Mouse (Mus musculus) C2C12 (cell line): ENCODE data around the gene Nup155. TPM values are rescaled to one million over a fixed set of nuclear protein-coding genes. Genes with fewer than 3 reads are reported as not detected.

ENCODE experiments used
- H3K27me3 ChIP-seq: one replicate; pipeline ENCODE4 v1.6.1; 2011; ENCODE audit not compliant: control insufficient read depth, insufficient read depth, insufficient read length
- H3K36me3 ChIP-seq: one replicate; pipeline ENCODE4 v1.6.1; 2011; ENCODE audit not compliant: control insufficient read depth, insufficient read depth
- H3K4me3 ChIP-seq: one replicate; pipeline ENCODE4 v1.5.1; 2011; ENCODE audit warnings: mild to moderate bottlenecking, control low read depth; ENCODE audit not compliant: poor library complexity, insufficient read depth, severe bottlenecking
- H3K79me2 ChIP-seq: one replicate; pipeline ENCODE4 v1.6.1; 2011; ENCODE audit not compliant: control insufficient read depth, insufficient read depth
- H3K79me3 ChIP-seq: one replicate; pipeline ENCODE4 v1.6.1; 2011; ENCODE audit warnings: low read depth, control low read depth
- H3ac ChIP-seq: one replicate; pipeline ENCODE3; 2011; ENCODE audit warnings: low read depth; ENCODE audit not compliant: control insufficient read depth, insufficient read length
- CEBPB ChIP-seq: IDR thresholded peaks from one replicate; pipeline ENCODE4 v1.6.1; 2011; ENCODE audit warnings: low read depth, mild to moderate bottlenecking, control low read depth, moderate library complexity
- CTCF ChIP-seq: IDR thresholded peaks from one replicate; pipeline ENCODE4 v1.5.1; 2011; ENCODE audit not compliant: control insufficient read depth, insufficient read depth, insufficient read length
- FOSL1 ChIP-seq: IDR thresholded peaks from one replicate; pipeline ENCODE4 v1.8.0; 2011; ENCODE audit warnings: mild to moderate bottlenecking, low read length; ENCODE audit not compliant: poor library complexity, insufficient read depth, severe bottlenecking
- MAX ChIP-seq: IDR thresholded peaks from one replicate; pipeline ENCODE4 v1.6.1; 2011; ENCODE audit warnings: mild to moderate bottlenecking, control low read depth
- MYOD1 ChIP-seq: IDR thresholded peaks from one replicate; pipeline ENCODE4 v1.6.1; 2011; ENCODE audit warnings: low read depth; ENCODE audit not compliant: control insufficient read depth, insufficient read length
- MYOG ChIP-seq: IDR thresholded peaks from one replicate; pipeline ENCODE4 v1.6.1; 2011; ENCODE audit not compliant: control insufficient read depth, insufficient read length; ENCODE audit errors: extremely low read depth
- USF1 ChIP-seq: IDR thresholded peaks from one replicate; pipeline ENCODE4 v1.6.1; 2011; ENCODE audit warnings: low read depth, mild to moderate bottlenecking, control low read depth, moderate library complexity
- polyA plus RNA-seq: library from polyadenylated mRNA; unstranded; fragments of >200 nt; fragmentation: generic; extraction: Trizol; gene quantifications from one replicate; pipeline ENCODE4 v1.2.1, GENCODE M21; 2012; ENCODE audit warnings: missing spikeins

Nup155 gene
- polyA plus RNA-seq, 1 experiment: 19.5 TPM

- Histone ChIP-seq H3K4me3 (peak within 1 kb of the TSS; percentile 91), H3ac (peak within 1 kb of the TSS; percentile 91), H3K79me3 (peaks cover 18% of the 10 kb centered on the region), H3K79me2 (peaks cover 25% of the 10 kb centered on the region), H3K36me3 (peaks cover 28% of the 10 kb centered on the region), H3K27me3 (no peaks in the 10 kb centered on the region)
- TF ChIP-seq MYOG (no peak), MAX (peak; percentile 8), USF1 (no peak)
Measured at GRCm38 (mm10) chr15:8168591-8169265, 59.7 kb downstream of the Nup155 start, which contains the start of gene Cplane1. Gene Cplane1, plus strand, starts transcription at chr15:8169106.

DNA sequence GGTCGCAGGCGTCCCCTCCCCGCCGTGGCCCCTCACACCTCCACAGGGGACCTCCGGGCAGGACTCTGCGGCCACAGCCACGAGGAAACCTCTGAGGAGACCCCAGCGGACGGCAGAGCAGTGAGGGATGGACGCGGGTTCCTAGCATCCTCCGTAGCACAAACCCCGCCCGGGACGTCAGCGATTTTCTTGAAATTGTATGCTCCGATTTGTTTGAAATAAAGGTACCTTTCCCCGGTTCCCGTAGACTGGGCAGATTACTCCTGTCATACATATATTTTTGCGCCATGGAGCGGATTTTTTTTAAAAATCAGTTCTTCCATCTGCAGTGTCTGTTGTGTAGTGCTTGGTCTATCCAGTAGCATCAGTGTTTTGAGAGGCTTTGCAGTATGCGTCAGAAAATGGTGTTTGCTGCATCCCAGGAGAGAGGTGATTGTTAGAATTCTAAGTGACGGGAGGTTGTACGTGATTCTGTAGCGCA, 60.2 kb downstream of the Nup155 start:
- peak overlapping the region; percentile 91 for H3ac ChIP-seq
- TF ChIP-seq MAX (peak; percentile 2), MYOD1 (no peak), CTCF (no peak), MYOG (no peak), USF1 (no peak)
- H3K79me3 ChIP-seq: peaks cover 18% of the 10 kb centered on the region
- H3K36me3 ChIP-seq: peaks cover 34% of the 10 kb centered on the region
- H3K79me2 ChIP-seq: peaks cover 25% of the 10 kb centered on the region
- H3K4me3 ChIP-seq: peak overlapping the region; percentile 91
- H3K27me3 ChIP-seq: no peaks in the 10 kb centered on the region

DNA sequence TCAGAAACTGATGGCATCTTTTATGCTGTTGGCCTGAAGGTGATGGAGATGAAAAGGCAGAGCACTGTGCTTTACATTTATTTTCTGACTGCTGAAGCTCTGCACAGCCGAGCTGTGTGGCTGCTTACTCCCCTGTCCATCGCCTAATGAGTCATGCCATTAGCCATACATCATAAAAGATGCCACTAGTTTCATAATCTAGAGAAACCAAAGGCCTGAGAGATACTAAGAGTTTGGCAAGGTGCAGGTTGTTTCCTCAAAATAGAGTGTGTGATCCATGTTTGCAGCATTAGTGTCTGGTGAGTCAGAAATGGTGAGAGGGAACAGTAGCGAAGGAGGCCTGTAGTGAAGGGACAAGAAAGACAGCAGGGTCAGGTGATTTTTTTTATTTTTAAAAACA, 80.5 kb downstream of the Nup155 start:
- peaks cover 72% of the 10 kb centered on the region for H3K36me3 ChIP-seq
- peaks cover 6% of the 10 kb centered on the region for H3K79me2 ChIP-seq
- peak; percentile 36 for TF ChIP-seq USF1
- TF ChIP-seq MYOG: no peak
- TF ChIP-seq CEBPB: peak; percentile 88
- TF ChIP-seq MAX: peak; percentile 17
- TF ChIP-seq FOSL1: peak; percentile 89
- TF ChIP-seq MYOD1: no peak
- TF ChIP-seq CTCF: no peak
- no peaks in the 10 kb centered on the region for H3K27me3 ChIP-seq
- H3K4me3 ChIP-seq: no peak overlapping the region
- H3ac ChIP-seq: no peak overlapping the region
- H3K79me3 ChIP-seq: no peaks in the 10 kb centered on the region

GRCm38 (mm10) chr15:8190435-8190834, 81.4 kb downstream of the Nup155 start:
- Histone ChIP-seq H3K79me3 (no peaks in the 10 kb centered on the region), H3K4me3 (no peak overlapping the region), H3K27me3 (no peaks in the 10 kb centered on the region), H3K36me3 (peaks cover 76% of the 10 kb centered on the region), H3ac (peak overlapping the region; percentile 68), H3K79me2 (peaks cover 6% of the 10 kb centered on the region)
- no peak for TF ChIP-seq USF1
- peak; percentile 46 for TF ChIP-seq CEBPB
- TF ChIP-seq CTCF: no peak
- TF ChIP-seq FOSL1: peak; percentile 90
- TF ChIP-seq MYOD1: no peak
- TF ChIP-seq MYOG: no peak
- TF ChIP-seq MAX: peak; percentile 86

DNA sequence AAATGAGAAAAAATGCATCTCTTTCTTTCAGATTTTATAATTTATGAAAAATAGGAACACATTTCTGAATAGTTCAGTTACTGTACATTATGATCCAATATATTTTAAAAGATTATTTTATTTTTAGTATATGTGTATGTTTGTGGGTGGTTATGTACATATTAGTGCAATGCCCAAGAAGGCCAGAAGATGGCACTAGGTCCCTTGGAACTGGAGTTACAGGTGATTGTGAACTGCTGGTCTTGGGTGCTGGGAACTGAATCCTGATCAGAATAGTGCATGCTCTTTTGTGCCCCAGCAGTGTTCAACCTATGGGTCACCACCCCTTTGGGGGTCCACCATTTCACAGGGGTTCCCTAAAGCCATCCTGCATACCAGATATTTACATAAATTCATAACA, 91.2 kb downstream of the Nup155 start:
- Histone ChIP-seq H3K79me3 (no peaks in the 10 kb centered on the region), H3K36me3 (peaks cover 92% of the 10 kb centered on the region), H3K27me3 (no peaks in the 10 kb centered on the region), H3ac (no peak overlapping the region), H3K4me3 (no peak overlapping the region), H3K79me2 (peaks cover 5% of the 10 kb centered on the region)
- TF ChIP-seq CTCF (no peak), FOSL1 (no peak), USF1 (no peak), MAX (no peak), CEBPB (no peak), MYOG (no peak), MYOD1 (no peak)

DNA sequence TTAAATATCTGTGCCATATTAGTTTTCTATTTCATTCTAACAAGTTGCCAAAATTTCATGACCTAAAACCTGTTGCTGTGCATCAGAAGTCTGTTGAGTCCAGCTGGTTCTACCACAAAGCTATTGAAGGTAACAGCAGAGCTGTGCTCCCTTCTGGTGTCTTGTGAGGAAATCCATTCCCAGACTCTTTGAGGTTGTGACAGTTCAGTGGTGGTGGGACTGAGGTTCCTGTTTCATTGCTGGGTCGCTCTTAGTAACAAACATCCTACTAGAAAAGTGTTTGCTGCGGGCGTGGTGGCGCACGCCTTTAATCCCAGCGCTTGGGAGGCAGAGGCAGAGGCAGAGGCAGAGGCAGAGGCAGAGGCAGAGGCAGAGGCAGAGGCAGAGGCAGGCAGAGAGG, 99.3 kb downstream of the Nup155 start:
- no peaks in the 10 kb centered on the region for H3K79me2 ChIP-seq
- H3K4me3 ChIP-seq: no peak overlapping the region
- H3ac ChIP-seq: no peak overlapping the region
- H3K36me3 ChIP-seq: peaks cover 86% of the 10 kb centered on the region
- no peaks in the 10 kb centered on the region for H3K79me3 ChIP-seq
- TF ChIP-seq FOSL1 (no peak), CEBPB (no peak), MAX (no peak), MYOD1 (no peak), CTCF (no peak), USF1 (no peak), MYOG (no peak)
- H3K27me3 ChIP-seq: no peaks in the 10 kb centered on the region
